Mouse (Mus musculus): ENCODE measurements around the gene Tmem200b.

GRCm38 (mm10) chr4:131872672-131873292 lies 48.8 kb upstream of the Tmem200b start:
- TF ChIP-seq CTCF (conservative IDR thresholded peaks at IDR 0.05; ENCODE audit: low read length) = no peak
- TF ChIP-seq POU5F1 (IDR thresholded peaks at IDR 0.05; ENCODE audit: borderline replicate concordance, low read length) = no peak
- no peak for TF ChIP-seq NANOG (IDR thresholded peaks at IDR 0.05; ENCODE audit: borderline replicate concordance, low read length)

Data from E14TG2a.4 (cell line).